Mouse (Mus musculus): ENCODE measurements around the gene Vmn1r89.

Gene Vmn1r89

GRCm38 (mm10) chr7:13212720-13213119 is at the start of gene Vmn1r89:
TSS of gene Vmn1r89 (plus strand) at chr7:13213020.
- no peak for DNase-seq (ENCODE audit: low spot score)

GRCm38 (mm10) chr7:13260746-13261700 is 48.2 kb downstream of the Vmn1r89 start:
- DNase-seq (ENCODE audit: low spot score): no peak

- DNase-seq (ENCODE audit: low spot score): no peak
Measured at GRCm38 (mm10) chr7:13263851-13264250, 51.0 kb downstream of the Vmn1r89 start.

DNA sequence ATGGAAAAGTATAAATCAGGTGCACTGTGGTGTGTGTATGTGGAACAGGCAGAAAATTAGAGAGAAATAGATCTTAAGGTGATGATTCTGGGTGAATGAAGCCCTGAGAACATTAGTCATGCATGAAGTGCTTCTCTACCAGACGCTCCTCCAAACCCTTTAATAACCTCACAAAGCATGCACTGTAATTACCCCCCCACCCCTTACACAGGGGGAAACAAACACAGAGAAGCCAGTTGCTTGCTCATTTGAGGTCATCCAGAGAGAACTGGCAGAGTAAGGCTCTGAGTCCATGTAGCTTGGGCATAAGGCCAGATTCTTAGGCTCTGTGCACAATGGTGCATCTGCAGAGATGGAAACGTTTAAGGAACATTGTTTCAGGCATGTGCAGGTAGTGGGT is 51.6 kb downstream of the Vmn1r89 start:
- no peak for DNase-seq (ENCODE audit: low spot score)

- no peak for DNase-seq (ENCODE audit: low spot score)
Measured at GRCm38 (mm10) chr7:13268749-13269260, 56.0 kb downstream of the Vmn1r89 start.

- DNase-seq (ENCODE audit: low spot score): no peak
Measured at GRCm38 (mm10) chr7:13269394-13269793, 56.6 kb downstream of the Vmn1r89 start.

All from spleen, adult 12 weeks (tissue).